27 mouse cellular contexts compared by ENCODE assay signal in the genomic region with DNA sequence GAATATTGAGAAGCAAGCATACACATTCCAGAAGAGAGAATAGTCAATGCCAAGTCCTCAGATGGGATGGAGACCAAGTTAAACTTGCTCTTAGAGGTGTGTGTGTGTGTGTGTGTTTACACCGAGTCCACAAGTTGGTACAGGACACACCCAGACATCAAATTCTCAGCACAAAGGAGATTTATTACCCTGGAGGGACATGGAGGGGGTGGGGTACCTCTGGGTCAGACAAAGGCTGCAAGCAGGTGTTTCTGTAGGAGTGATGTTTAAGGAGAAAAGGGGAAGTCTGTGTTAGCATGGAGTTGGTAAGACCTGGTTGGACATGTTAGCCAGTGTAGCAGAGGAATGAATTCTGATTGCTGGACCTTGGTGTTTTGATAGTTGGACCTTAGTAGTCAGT. TPM values are rescaled to one million over a fixed set of nuclear protein-coding genes. Genes with fewer than 3 reads are reported as not detected.
A peak's percentile ranks its signal among the peaks of the same experiment; 100 is the strongest.
DNase-seq lines count a peak whose midpoint lies in the region; ATAC-seq and TF ChIP-seq lines count a peak whose summit lies in the region.
"Had no signal": no experiment of that assay in that cellular context is flagged by ENCODE, and none has a peak within 500 bp of the region (broad histone marks: within the 10 kb centered on the region; RNA-seq: fewer than 3 reads in every experiment).

No protein-coding gene starts in this region.

- no peak for DNase-seq in kidney, adult 2 months
- DNase-seq in kidney, adult 18-20 months, result no peak
- no peak for DNase-seq in liver
- DNase-seq in lung, postnatal 10 days, result no peak
- DNase-seq: adrenal gland, postnatal 36 days; cerebellum, adult 11-12 months; cerebellum, postnatal 25 days; embryo, embryonic 11 days; gastrocnemius, postnatal 10 days; heart, adult 18-20 months; heart, postnatal 36 days; layer of hippocampus, adult 9-11 months; lung, adult 2 months; lung, postnatal 36 days; right cerebral cortex, postnatal 25 days; thymus, postnatal 25 days had no signal

- no peaks in the 10 kb centered on the region for H3K27me3 ChIP-seq in kidney, adult 2 months (replicated peaks; ENCODE audit: control insufficient read depth, insufficient read depth, low read length)
- H3K27me3 ChIP-seq in liver, embryonic 12.5 days (replicated peaks), result 0 out of 2 replicates have a peak, but pooled peaks cover 4% of the 10 kb centered on the region
- H3K27me3 ChIP-seq in small intestine, adult 2 months (ENCODE audit: control insufficient read depth, insufficient read depth, low read length), result no peaks in the 10 kb centered on the region
- no peaks in the 10 kb centered on the region for H3K27me3 ChIP-seq in hindbrain, embryonic 16.5 days (replicated peaks; ENCODE audit: control insufficient read depth, insufficient read depth, low read length)
- H3K27me3 ChIP-seq in forebrain, embryonic 16.5 days (replicated peaks; ENCODE audit: control insufficient read depth, insufficient read depth, low read length), result no peaks in the 10 kb centered on the region
- H3K27me3 ChIP-seq: CH12.LX had no signal

- no peak for TF ChIP-seq CTCF in kidney, adult 2 months (conservative IDR thresholded peaks at IDR 0.05; ENCODE audit: insufficient read depth, insufficient read length, low read depth, low read length)
- no peak for TF ChIP-seq CTCF in small intestine, adult 2 months (IDR thresholded peaks at IDR 0.05; ENCODE audit: extremely low read depth, insufficient read length, insufficient replicate concordance, low read depth, low read length)

- no peaks in the 10 kb centered on the region for H3K36me3 ChIP-seq in kidney, adult 2 months (ENCODE audit: control insufficient read depth, insufficient read depth, low read length)
- H3K36me3 ChIP-seq in liver, embryonic 12.5 days, result no peaks in the 10 kb centered on the region
- H3K36me3 ChIP-seq in small intestine, adult 2 months (ENCODE audit: control insufficient read depth, insufficient read depth, low read length), result no peaks in the 10 kb centered on the region
- H3K36me3 ChIP-seq in hindbrain, embryonic 16.5 days (ENCODE audit: control insufficient read depth, insufficient read depth, low read length), result no peaks in the 10 kb centered on the region
- no peaks in the 10 kb centered on the region for H3K36me3 ChIP-seq in forebrain, embryonic 16.5 days (ENCODE audit: control insufficient read depth, insufficient read depth)

- H3K4me3 ChIP-seq in kidney, adult 2 months (ENCODE audit: insufficient read depth, low read depth, low read length), result no peak overlapping the region
- no peak overlapping the region for H3K4me3 ChIP-seq in liver, embryonic 12.5 days
- H3K4me3 ChIP-seq in small intestine, adult 2 months (ENCODE audit: low read depth, low read length), result no peak overlapping the region
- H3K4me3 ChIP-seq in hindbrain, embryonic 16.5 days (ENCODE audit: low read length), result no peak overlapping the region
- no peak overlapping the region for H3K4me3 ChIP-seq in forebrain, embryonic 16.5 days (replicated peaks; ENCODE audit: low read length)

- TF ChIP-seq POLR2A in kidney, adult 2 months (IDR thresholded peaks at IDR 0.05; ENCODE audit: low read depth, low read length), result no peak
- no peak for TF ChIP-seq POLR2A in small intestine, adult 2 months (IDR thresholded peaks at IDR 0.05; ENCODE audit: low read depth, low read length)

- H3K9ac ChIP-seq in liver, embryonic 12.5 days, result no peak overlapping the region
- no peak overlapping the region for H3K9ac ChIP-seq in hindbrain, embryonic 16.5 days (ENCODE audit: low read depth, low read length)
- H3K9ac ChIP-seq in forebrain, embryonic 16.5 days (replicated peaks; ENCODE audit: low read depth, low read length), result no peak overlapping the region
- H3K9ac ChIP-seq: hindbrain, embryonic 14.5 days had no signal

- no peaks in the 10 kb centered on the region for H3K9me3 ChIP-seq in liver, embryonic 12.5 days (replicated peaks)
- H3K9me3 ChIP-seq in hindbrain, embryonic 16.5 days (ENCODE audit: control insufficient read depth, low read length), result no peaks in the 10 kb centered on the region
- no peaks in the 10 kb centered on the region for H3K9me3 ChIP-seq in forebrain, embryonic 16.5 days (ENCODE audit: control insufficient read depth, low read length)

- H3K27ac ChIP-seq in kidney, adult 2 months (ENCODE audit: insufficient read depth, low read depth, low read length), result peak overlapping the region; percentile 95
- peak overlapping the region; percentile 42; the same call in 1 of the 2 replicates for H3K27ac ChIP-seq in liver, embryonic 12.5 days
- peak overlapping the region; percentile 9; the same call in 1 of the 2 replicates for H3K27ac ChIP-seq in small intestine, adult 2 months (ENCODE audit: insufficient read depth, low read depth, low read length)
- no peak overlapping the region for H3K27ac ChIP-seq in hindbrain, embryonic 16.5 days (ENCODE audit: low read depth, low read length)
- H3K27ac ChIP-seq in forebrain, embryonic 16.5 days (ENCODE audit: low read length), result no peak overlapping the region
- H3K27ac ChIP-seq: hindbrain, embryonic 14.5 days had no signal

- WGBS in kidney, adult 2 months, result 17% methylated on average over 1 of the region's 1 CpGs
- 57% methylated on average over 1 of the region's 1 CpGs for WGBS in liver, embryonic 12.5 days (ENCODE audit: insufficient replicate concordance)
- WGBS in small intestine, adult 2 months, result 10% methylated on average over 1 of the region's 1 CpGs
- 68% methylated on average over 1 of the region's 1 CpGs for WGBS in hindbrain, embryonic 16.5 days
- 71% methylated on average over 1 of the region's 1 CpGs for WGBS in forebrain, embryonic 16.5 days

- ATAC-seq in liver, embryonic 12.5 days, result 0 out of 2 replicates have a peak, but pooled peaks have one; percentile 7
- no peak for ATAC-seq in hindbrain, embryonic 16.5 days
- ATAC-seq in forebrain, embryonic 16.5 days, result no peak
- ATAC-seq: midbrain, embryonic 16.5 days had no signal

- peaks cover 17% of the 10 kb centered on the region; the same call in 1 of the 2 replicates for H3K4me1 ChIP-seq in kidney, adult 2 months (ENCODE audit: control insufficient read depth, insufficient read depth, low read length)
- peaks cover 33% of the 10 kb centered on the region for H3K4me1 ChIP-seq in liver, embryonic 12.5 days
- peaks cover 13% of the 10 kb centered on the region; the same call in 1 of the 2 replicates for H3K4me1 ChIP-seq in small intestine, adult 2 months (ENCODE audit: control insufficient read depth, insufficient read depth, insufficient read length, low read length)
- no peaks in the 10 kb centered on the region for H3K4me1 ChIP-seq in hindbrain, embryonic 16.5 days (ENCODE audit: control insufficient read depth, insufficient read depth, low read depth, low read length)
- no peaks in the 10 kb centered on the region for H3K4me1 ChIP-seq in forebrain, embryonic 16.5 days (replicated peaks; ENCODE audit: control insufficient read depth, insufficient read depth, low read length)

- no peak overlapping the region for H3K4me2 ChIP-seq in liver, embryonic 12.5 days
- no peak overlapping the region for H3K4me2 ChIP-seq in hindbrain, embryonic 16.5 days (ENCODE audit: low read length)
- H3K4me2 ChIP-seq in forebrain, embryonic 16.5 days (ENCODE audit: low read length), result no peak overlapping the region
- H3K4me2 ChIP-seq: hindbrain, embryonic 14.5 days had no signal

RNA-seq across cellular contexts. Expression of a gene that starts 6.1 kb away (rescaled TPM):
- not detected in 2 replicates for polyA plus RNA-seq in kidney, adult 2 months (2012; rRNA removed)
- 0.35 and 0.83 TPM in 2 replicates for polyA plus RNA-seq in liver, embryonic 12.5 days (2016; fragmentation: Nextera tagmentation; extraction: Ambion mirVana)
- polyA plus RNA-seq in small intestine, adult 2 months (2012; rRNA removed), result 0.13 TPM in 1 of 2 replicates, not detected in the other
- polyA plus RNA-seq in hindbrain, embryonic 16.5 days (2015; fragmentation: Nextera tagmentation; extraction: Ambion mirVana), result not detected in 2 replicates
- polyA plus RNA-seq in forebrain, embryonic 16.5 days (2015; fragmentation: Nextera tagmentation; extraction: Ambion mirVana), result not detected in 2 replicates
- polyA plus RNA-seq: embryonic facial prominence, embryonic 14.5 days; heart, embryonic 14.5 days; hindbrain, embryonic 14.5 days; lung, adult 2 months; midbrain, embryonic 16.5 days had no signal

RNA-seq across cellular contexts. Expression of a gene that starts 12.1 kb away (rescaled TPM):
- 0.13 and 0.19 TPM in 2 replicates for polyA plus RNA-seq in kidney, adult 2 months (2012; rRNA removed)
- 1.3 and 1.6 TPM in 2 replicates for polyA plus RNA-seq in liver, embryonic 12.5 days (2016; fragmentation: Nextera tagmentation; extraction: Ambion mirVana)
- 1.3 TPM in 1 of 2 replicates, not detected in the other for polyA plus RNA-seq in small intestine, adult 2 months (2012; rRNA removed)
- not detected in 2 replicates for polyA plus RNA-seq in hindbrain, embryonic 16.5 days (2015; fragmentation: Nextera tagmentation; extraction: Ambion mirVana)
- polyA plus RNA-seq in forebrain, embryonic 16.5 days (2015; fragmentation: Nextera tagmentation; extraction: Ambion mirVana), result not detected in 2 replicates
- polyA plus RNA-seq: embryonic facial prominence, embryonic 14.5 days; heart, embryonic 14.5 days; hindbrain, embryonic 14.5 days; limb, embryonic 11.5 days; lung, adult 2 months; midbrain, embryonic 16.5 days; testis, adult 2 months had no signal

RNA-seq across cellular contexts. Expression of a gene that starts 17.7 kb away (rescaled TPM):
- polyA plus RNA-seq in kidney, adult 2 months (2012; rRNA removed), result not detected in 2 replicates
- polyA plus RNA-seq in liver, embryonic 12.5 days (2016; fragmentation: Nextera tagmentation; extraction: Ambion mirVana), result 0.85 and 1.1 TPM in 2 replicates
- polyA plus RNA-seq in small intestine, adult 2 months (2012; rRNA removed), result 0.27 and 0.42 TPM in 2 replicates
- polyA plus RNA-seq in hindbrain, embryonic 16.5 days (2015; fragmentation: Nextera tagmentation; extraction: Ambion mirVana), result not detected in 2 replicates
- not detected in 2 replicates for polyA plus RNA-seq in forebrain, embryonic 16.5 days (2015; fragmentation: Nextera tagmentation; extraction: Ambion mirVana)
- polyA plus RNA-seq: heart, embryonic 14.5 days; hindbrain, embryonic 14.5 days; limb, embryonic 11.5 days; lung, adult 2 months; midbrain, embryonic 16.5 days had no signal

RNA-seq across cellular contexts. Expression of a gene that starts 23.8 kb away (rescaled TPM):
- 0.31 and 0.54 TPM in 2 replicates for polyA plus RNA-seq in kidney, adult 2 months (2012; rRNA removed)
- polyA plus RNA-seq in liver, embryonic 12.5 days (2016; fragmentation: Nextera tagmentation; extraction: Ambion mirVana), result 1.2 and 1.7 TPM in 2 replicates
- 0.16 TPM in 1 of 2 replicates, not detected in the other for polyA plus RNA-seq in small intestine, adult 2 months (2012; rRNA removed)
- polyA plus RNA-seq in hindbrain, embryonic 16.5 days (2015; fragmentation: Nextera tagmentation; extraction: Ambion mirVana), result not detected in 2 replicates
- not detected in 2 replicates for polyA plus RNA-seq in forebrain, embryonic 16.5 days (2015; fragmentation: Nextera tagmentation; extraction: Ambion mirVana)
- polyA plus RNA-seq: embryonic facial prominence, embryonic 14.5 days; heart, embryonic 14.5 days; hindbrain, embryonic 14.5 days; lung, adult 2 months; midbrain, embryonic 16.5 days had no signal

RNA-seq across cellular contexts. Expression of a gene that starts 33.6 kb away (rescaled TPM):
- not detected in 2 replicates for polyA plus RNA-seq in kidney, adult 2 months (2012; rRNA removed)
- polyA plus RNA-seq in liver, embryonic 12.5 days (2016; fragmentation: Nextera tagmentation; extraction: Ambion mirVana), result 3.7 and 4.1 TPM in 2 replicates
- 0.09 TPM in 1 of 2 replicates, not detected in the other for polyA plus RNA-seq in small intestine, adult 2 months (2012; rRNA removed)
- not detected in 2 replicates for polyA plus RNA-seq in hindbrain, embryonic 16.5 days (2015; fragmentation: Nextera tagmentation; extraction: Ambion mirVana)
- polyA plus RNA-seq in forebrain, embryonic 16.5 days (2015; fragmentation: Nextera tagmentation; extraction: Ambion mirVana), result not detected in 2 replicates
- polyA plus RNA-seq: heart, embryonic 14.5 days; lung, adult 2 months; midbrain, embryonic 16.5 days had no signal

Comparison
In these comparisons a context has a peak if more than half of its experiments do, and no peak if none do; other contexts are left out.
1. H3K27ac ChIP-seq: peak in kidney, adult 2 months (single experiment), liver, embryonic 12.5 days (single experiment) and small intestine, adult 2 months (single experiment); none in hindbrain, embryonic 16.5 days (single experiment) and forebrain, embryonic 16.5 days (single experiment).